Mouse (Mus musculus) CH12.LX (cell line): Measurements from ENCODE around the gene Rnf214. TPM values are rescaled to one million over a fixed set of nuclear protein-coding genes. Genes with fewer than 3 reads are reported as not detected.
A peak's percentile ranks its signal among the peaks of the same experiment; 100 is the strongest.

Experiments
- DNase-seq: peaks from one replicate; pipeline ENCODE4 v3.0.0-alpha.2; 2013; ENCODE audit errors: extremely low read depth
- H3K27ac ChIP-seq: 2 replicates; pipeline ENCODE4 v1.5.1; 2012; ENCODE audit warnings: low read depth, mild to moderate bottlenecking, control low read depth, moderate library complexity; ENCODE audit not compliant: insufficient read depth
- H3K27me3 ChIP-seq: replicated peaks from 2 replicates; pipeline ENCODE3; 2012; ENCODE audit warnings: inconsistent platforms
- H3K36me3 ChIP-seq, 2 experiments: replicated peaks in 1 of 2; 2 replicates each; pipeline versions ENCODE3 to v1.6.1; 2012; ENCODE audit warnings: inconsistent platforms in 1 of 2, low read length in 1 of 2, mild to moderate bottlenecking in 1 of 2, mixed read lengths in 1 of 2, moderate library complexity in 1 of 2; ENCODE audit not compliant: control insufficient read depth in 1 of 2, insufficient read depth in 1 of 2
- H3K4me1 ChIP-seq, 2 experiments: 2 replicates each; pipeline ENCODE4 v1.6.1; 2012; ENCODE audit warnings: inconsistent platforms in 1 of 2, moderate library complexity in 1 of 2; ENCODE audit not compliant: insufficient read depth in 2 of 2, control insufficient read depth in 1 of 2
- H3K4me2 ChIP-seq: 2 replicates; pipeline ENCODE4 v1.6.1; 2012; ENCODE audit warnings: low read depth, mild to moderate bottlenecking, control low read depth; ENCODE audit not compliant: poor library complexity, insufficient read depth, severe bottlenecking
- H3K4me3 ChIP-seq, 3 experiments: fragments of 150-350 bp in 1 of 3; sonication (generic) in 1 of 3; replicated peaks in 1 of 3; 2 replicates each; pipeline versions ENCODE3 to v1.5.1; 2011 to 2012; ENCODE audit warnings: low read depth in 2 of 3, low read length in 2 of 3, mild to moderate bottlenecking in 2 of 3, moderate library complexity in 2 of 3, control low read depth in 1 of 3, improper control_type of control experiment in 1 of 3, inconsistent platforms in 1 of 3, mixed read lengths in 1 of 3; ENCODE audit not compliant: poor library complexity in 1 of 3
- H3K79me2 ChIP-seq: replicated peaks from 2 replicates; pipeline ENCODE4 v1.6.1; 2012; ENCODE audit warnings: mild to moderate bottlenecking, moderate library complexity; ENCODE audit not compliant: control insufficient read depth, poor library complexity, insufficient read depth, severe bottlenecking; ENCODE audit errors: extremely low read depth
- H3K9ac ChIP-seq: 2 replicates; pipeline ENCODE4 v1.6.1; 2012; ENCODE audit warnings: low read depth, mild to moderate bottlenecking, control low read depth, moderate library complexity; ENCODE audit not compliant: insufficient read depth
- H3K9me3 ChIP-seq: replicated peaks from 2 replicates; pipeline ENCODE3; 2012; ENCODE audit warnings: low read length, inconsistent platforms, mixed read lengths
- BHLHE40 ChIP-seq: IDR thresholded peaks from 2 replicates; pipeline ENCODE4 v1.6.1; 2011; ENCODE audit warnings: mild to moderate bottlenecking, low read depth, low read length, improper control_type of control experiment
- CHD2 ChIP-seq: IDR thresholded peaks from 2 replicates; pipeline ENCODE4 v1.6.1; 2011; ENCODE audit warnings: low read length, improper control_type of control experiment
- CTCF ChIP-seq, 2 experiments: IDR thresholded peaks in 1 of 2; conservative IDR thresholded peaks in 1 of 2; 2 replicates each; pipeline ENCODE4 v1.5.1; 2011 to 2012; ENCODE audit warnings: low read depth in 2 of 2, low read length in 2 of 2, improper control_type of control experiment in 1 of 2, inconsistent platforms in 1 of 2, mild to moderate bottlenecking in 1 of 2, moderate library complexity in 1 of 2
- E2F4 ChIP-seq: IDR thresholded peaks from 2 replicates; pipeline ENCODE4 v1.6.1; 2011; ENCODE audit warnings: low read depth, low read length, improper control_type of control experiment; ENCODE audit not compliant: insufficient replicate concordance
- ELF1 ChIP-seq: IDR thresholded peaks from 2 replicates; pipeline ENCODE4 v1.6.1; 2014; ENCODE audit warnings: low read depth, mild to moderate bottlenecking, inconsistent platforms, low read length, improper control_type of control experiment
- EP300 ChIP-seq: IDR thresholded peaks from 2 replicates; pipeline ENCODE4 v1.6.1; 2011; ENCODE audit warnings: low read length, improper control_type of control experiment
- ETS1 ChIP-seq: conservative IDR thresholded peaks from 2 replicates; pipeline ENCODE4 v1.6.1; 2012; ENCODE audit warnings: low read depth, mild to moderate bottlenecking, inconsistent platforms, low read length, improper control_type of control experiment, moderate library complexity
- IRF4 ChIP-seq: IDR thresholded peaks from 2 replicates; pipeline ENCODE4 v1.6.1; 2014; ENCODE audit warnings: low read depth, mild to moderate bottlenecking, inconsistent platforms, low read length, improper control_type of control experiment
- JUN ChIP-seq: IDR thresholded peaks from 2 replicates; pipeline ENCODE4 v1.6.1; 2011; ENCODE audit warnings: low read depth, mild to moderate bottlenecking, low read length, improper control_type of control experiment, moderate library complexity; ENCODE audit not compliant: insufficient read depth
- KAT2A ChIP-seq: IDR thresholded peaks from 2 replicates; pipeline ENCODE4 v1.6.1; 2012; ENCODE audit warnings: low read length, improper control_type of control experiment, inconsistent platforms; ENCODE audit not compliant: insufficient replicate concordance
- MAFK ChIP-seq: IDR thresholded peaks from 2 replicates; pipeline ENCODE4 v1.6.1; 2011; ENCODE audit warnings: low read length, improper control_type of control experiment; ENCODE audit not compliant: insufficient replicate concordance
- MAZ ChIP-seq: IDR thresholded peaks from 2 replicates; pipeline ENCODE4 v1.6.1; 2012; ENCODE audit warnings: low read depth, mild to moderate bottlenecking, inconsistent platforms, low read length, improper control_type of control experiment, moderate library complexity
- MEF2A ChIP-seq: IDR thresholded peaks from 2 replicates; pipeline ENCODE4 v1.6.1; 2014; ENCODE audit warnings: low read depth, mild to moderate bottlenecking, inconsistent platforms, low read length, improper control_type of control experiment, borderline replicate concordance
- MXI1 ChIP-seq: IDR thresholded peaks from 2 replicates; pipeline ENCODE4 v1.6.1; 2011; ENCODE audit warnings: mild to moderate bottlenecking, low read depth, low read length, improper control_type of control experiment
- POLR2A ChIP-seq: IDR thresholded peaks from 2 replicates; pipeline ENCODE4 v1.6.1; 2011; ENCODE audit warnings: low read depth, mild to moderate bottlenecking, improper control_type of control experiment, low read length
- POLR2AphosphoS2 ChIP-seq: IDR thresholded peaks from 2 replicates; pipeline ENCODE4 v1.6.1; 2011; ENCODE audit warnings: low read depth, low read length, improper control_type of control experiment
- SIN3A ChIP-seq: IDR thresholded peaks from 2 replicates; pipeline ENCODE4 v1.6.1; 2012; ENCODE audit warnings: low read length, improper control_type of control experiment, inconsistent platforms
- TBP ChIP-seq: conservative IDR thresholded peaks from 2 replicates; pipeline ENCODE4 v1.6.1; 2011; ENCODE audit warnings: low read depth, low read length, improper control_type of control experiment
- TCF12 ChIP-seq: IDR thresholded peaks from 2 replicates; pipeline ENCODE4 v1.6.1; 2014; ENCODE audit warnings: low read depth, mild to moderate bottlenecking, inconsistent platforms, low read length, improper control_type of control experiment
- UBTF ChIP-seq: IDR thresholded peaks from 2 replicates; pipeline ENCODE4 v1.6.1; 2012; ENCODE audit warnings: low read depth, mild to moderate bottlenecking, inconsistent platforms, low read length, improper control_type of control experiment, moderate library complexity
- USF1 ChIP-seq: IDR thresholded peaks from 2 replicates; pipeline ENCODE4 v1.6.1; 2014; ENCODE audit warnings: low read depth, mild to moderate bottlenecking, inconsistent platforms, low read length, improper control_type of control experiment
- USF2 ChIP-seq: conservative IDR thresholded peaks from 2 replicates; pipeline ENCODE4 v1.6.1; 2011; ENCODE audit warnings: low read depth, low read length, improper control_type of control experiment
- ZC3H11A ChIP-seq: IDR thresholded peaks from 2 replicates; pipeline ENCODE4 v1.6.1; 2012; ENCODE audit warnings: low read depth, mild to moderate bottlenecking, inconsistent platforms, low read length, improper control_type of control experiment
- ZMIZ1 ChIP-seq: IDR thresholded peaks from 2 replicates; pipeline ENCODE4 v1.6.1; 2012; ENCODE audit warnings: low read depth, mild to moderate bottlenecking, inconsistent platforms, low read length, improper control_type of control experiment
- ZNF384 ChIP-seq: IDR thresholded peaks from 2 replicates; pipeline ENCODE4 v1.6.1; 2012; ENCODE audit warnings: low read depth, low read length, improper control_type of control experiment, inconsistent platforms
- dilution Hi-C: fragments of 300-500 bp; cut with MboI; formaldehyde crosslinking; loops from 2 replicates; pipeline ENCODE4 v1.14.3; 2020; ENCODE audit warnings: low sequenced_read_pairs; ENCODE audit not compliant: extremely low pct_unique_long_range_greater_than_20kb, extremely low pct_ligation_motif_present
- in situ Hi-C: fragments of 300-500 bp; cut with MboI; formaldehyde crosslinking; loops from 3 replicates; pipeline ENCODE4 v1.14.3; 2019; ENCODE audit warnings: low sequenced_read_pairs, low pct_ligation_motif_present, low pct_unique_long_range_greater_than_20kb, mixed read lengths
- polyA plus RNA-seq: library from polyadenylated mRNA; unstranded; fragments of >175 nt; gene quantifications from 2 replicates; pipeline ENCODE4 v1.2.1, GENCODE M21; 2012; ENCODE audit warnings: low read depth; ENCODE audit not compliant: insufficient read length
- total RNA-seq, 2 experiments: library from RNA; depleted of rRNA; stranded (reverse); fragments of 300-350 nt in 1 of 2; fragments of >200 nt in 1 of 2; gene quantifications; 2 replicates each; pipeline ENCODE4 v1.2.3; 2012 to 2014

Gene Rnf214
- total and polyA plus RNA-seq, 3 experiments = 4.4 to 16.1 (median 9.4) TPM

DNA sequence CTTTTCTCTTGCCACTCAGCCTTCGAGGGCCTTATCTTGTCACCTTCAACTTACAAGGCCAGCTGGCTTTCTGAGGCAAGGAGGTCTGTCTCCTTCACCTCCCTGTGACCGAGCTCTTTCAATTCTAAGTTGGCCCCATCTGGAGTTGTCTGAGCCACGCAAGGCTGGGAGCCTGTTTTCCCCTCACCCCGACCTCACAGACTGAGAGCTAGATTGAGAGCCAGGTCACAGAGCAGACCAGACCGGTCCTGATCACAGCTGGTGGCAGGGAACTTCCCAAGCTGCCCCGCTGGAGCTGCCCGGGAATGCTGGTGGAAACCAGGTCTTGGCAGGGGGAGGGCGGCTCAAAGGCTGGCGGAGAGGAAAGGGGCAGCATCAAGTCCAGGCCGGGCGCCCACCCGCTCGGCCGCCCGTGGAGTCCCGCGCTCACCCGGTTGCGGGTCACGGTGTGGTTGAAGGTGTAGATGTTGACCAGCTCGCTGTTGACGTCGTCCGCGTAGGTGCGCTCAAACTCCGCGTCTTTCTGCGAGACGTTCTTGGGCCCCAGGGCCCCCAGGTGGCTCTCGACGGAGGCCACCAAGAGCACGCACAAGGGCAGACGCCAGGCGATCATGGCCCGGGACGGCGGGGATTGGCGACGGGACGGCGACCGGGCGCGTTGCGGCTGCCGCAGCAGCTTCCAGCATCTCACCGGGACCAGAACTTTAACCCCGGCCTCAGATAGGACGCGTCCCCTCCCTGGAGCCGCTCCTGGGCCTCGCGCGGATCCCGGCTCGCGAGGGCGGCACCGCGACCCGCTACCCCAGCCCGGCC lies 47.8 kb upstream of the Rnf214 start (continued):
- no peak for TF ChIP-seq JUN
- TF ChIP-seq EP300 = no peak
- TF ChIP-seq MAZ = no peak
- peak; percentile 54; the same call in 1 of the 2 replicates for TF ChIP-seq SIN3A
- no peak for TF ChIP-seq TCF12
- TF ChIP-seq BHLHE40 = no peak
- TF ChIP-seq ZC3H11A = no peak
- no peak for TF ChIP-seq ETS1
- no peak for TF ChIP-seq USF2
- TF ChIP-seq MXI1 = 0 out of 2 replicates have a peak, but pooled peaks have one; percentile 33
- TF ChIP-seq IRF4 = no peak
- TF ChIP-seq ZNF384 = no peak

DNA sequence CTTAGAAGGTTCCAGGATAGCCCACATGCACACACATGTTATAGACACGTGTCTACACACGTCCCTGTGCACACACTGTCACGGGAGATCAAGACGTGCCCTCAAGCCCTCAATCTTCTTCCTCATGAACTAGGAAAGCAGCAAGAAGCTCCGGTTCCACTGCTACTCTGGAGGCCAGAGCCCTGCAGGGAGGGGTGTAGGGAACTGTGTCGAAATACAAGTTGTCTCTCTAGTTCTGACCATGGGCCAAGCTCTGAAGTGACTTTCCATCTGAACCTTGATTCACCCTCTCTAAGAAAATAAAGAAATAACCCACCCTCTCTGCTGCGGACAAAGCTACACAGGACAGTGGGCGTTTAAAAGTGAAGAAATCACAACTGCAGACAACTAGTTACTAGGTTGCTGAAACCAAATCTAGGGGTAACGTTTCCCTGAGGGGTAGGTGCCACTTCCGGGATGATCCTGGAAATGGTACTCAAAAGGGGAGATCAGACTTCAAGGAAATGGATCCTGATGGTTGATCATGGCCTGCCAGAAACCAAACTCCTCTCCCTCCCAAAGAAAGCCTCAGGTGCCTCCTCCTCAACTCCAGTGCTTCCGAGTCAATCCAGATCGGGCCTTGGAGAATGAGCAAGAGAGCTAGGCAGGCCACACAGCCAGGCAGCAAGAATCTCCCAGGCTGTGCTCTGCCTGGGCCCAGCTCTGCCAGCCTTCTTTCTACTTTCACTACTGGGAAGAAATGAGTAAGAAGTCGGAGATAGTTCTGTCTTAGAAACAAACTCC lies 47.0 kb upstream of the Rnf214 start:
- H3K27me3 ChIP-seq = no peaks in the 10 kb centered on the region
- peaks cover 25 to 51% of the 10 kb centered on the region in 2 experiments for H3K36me3 ChIP-seq
- H3K9ac ChIP-seq = peak overlapping the region; percentile 98
- peak overlapping the region; percentile 90 to 94 (median 92) for H3K4me3 ChIP-seq
- H3K9me3 ChIP-seq = no peaks in the 10 kb centered on the region
- DNase-seq = no peak
- TF ChIP-seq MEF2A (no peak), ETS1 (no peak), ELF1 (peak; percentile 60), UBTF (no peak)
- TF ChIP-seq, all 38 proteins: peak for 1
- dilution Hi-C loops = no loop called here
- no peak overlapping the region for H3K27ac ChIP-seq
- peak overlapping the region; percentile 78 for H3K4me2 ChIP-seq
- H3K79me2 ChIP-seq = peaks cover 6% of the 10 kb centered on the region; the same call in 1 of the 2 replicates
- in situ Hi-C loops = no loop called here
- H3K4me1 ChIP-seq = peaks cover 6 to 27% of the 10 kb centered on the region in 2 experiments; a peak in 3 of 4 replicates

DNA sequence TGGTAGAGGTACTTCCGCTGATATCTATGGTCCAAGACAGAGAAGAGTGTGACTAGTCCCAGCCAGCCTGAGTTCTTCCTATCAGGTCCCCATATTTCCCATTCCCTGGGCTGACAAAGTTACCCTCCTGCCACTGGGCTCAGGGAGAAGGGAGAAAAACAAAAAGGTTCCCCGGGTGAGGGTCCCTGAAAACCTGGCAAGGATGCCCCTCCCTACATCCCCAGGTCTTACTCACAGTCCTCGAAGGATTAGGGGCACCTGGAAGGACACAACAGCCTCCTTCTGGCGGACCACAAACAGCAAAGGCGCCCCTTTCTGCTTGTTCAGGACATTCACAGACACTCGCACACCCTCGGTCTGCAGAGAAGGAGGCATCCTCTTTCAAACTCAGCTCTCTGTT lies 46.2 kb upstream of the Rnf214 start:
- peaks cover 6% of the 10 kb centered on the region; the same call in 1 of the 2 replicates for H3K79me2 ChIP-seq
- peak overlapping the region in 2 of 3 experiments; percentile 90 to 94 for H3K4me3 ChIP-seq
- peaks cover 6 to 27% of the 10 kb centered on the region in 2 experiments; a peak in 3 of 4 replicates for H3K4me1 ChIP-seq
- DNase-seq = no peak
- no peak overlapping the region for H3K4me2 ChIP-seq
- H3K27ac ChIP-seq = no peak overlapping the region
- in situ Hi-C loops (no loop called here), dilution Hi-C loops (no loop called here)
- no peaks in the 10 kb centered on the region for H3K27me3 ChIP-seq
- no peaks in the 10 kb centered on the region for H3K9me3 ChIP-seq
- H3K9ac ChIP-seq = 0 out of 2 replicates have a peak overlapping the region, but pooled peaks have one; percentile 98
- H3K36me3 ChIP-seq = peaks cover 32 to 54% of the 10 kb centered on the region in 2 experiments
- no peak for TF ChIP-seq E2F4
- no peak for TF ChIP-seq ETS1
- no peak for TF ChIP-seq BHLHE40
- no peak for TF ChIP-seq POLR2AphosphoS2
- no peak for TF ChIP-seq ZMIZ1
- no peak for TF ChIP-seq TBP
- TF ChIP-seq UBTF = no peak
- no peak for TF ChIP-seq KAT2A
- no peak for TF ChIP-seq SIN3A
- no peak for TF ChIP-seq MAFK
- no peak for TF ChIP-seq USF1
- TF ChIP-seq POLR2A = no peak
- no peak for TF ChIP-seq USF2
- TF ChIP-seq MEF2A = no peak
- TF ChIP-seq CHD2 = no peak
- TF ChIP-seq EP300 = no peak
- TF ChIP-seq CTCF (conservative IDR thresholded peaks at IDR 0.05 in 1 of 2, IDR thresholded peaks at IDR 0.05 in 1 of 2; ENCODE audit: low read depth in 2 of 2, low read length in 2 of 2) = no peak
